Mouse (Mus musculus) MEL (cell line): ENCODE data around the gene Psmb11. TPM values are rescaled to one million over a fixed set of nuclear protein-coding genes. Genes with fewer than 3 reads are reported as not detected.

Experiments used
- DNase-seq: peaks from one replicate; pipeline ENCODE4 v3.0.0; 2011; ENCODE audit warnings: low read depth, low spot score
- H3K27ac ChIP-seq: 2 replicates; pipeline ENCODE4 v1.5.1; 2012; ENCODE audit warnings: low read depth, mild to moderate bottlenecking, control low read depth, low read length, moderate library complexity; ENCODE audit not compliant: control insufficient read depth
- H3K27me3 ChIP-seq, 2 experiments: fragments of 150-350 bp in 1 of 2; sonication (generic) in 1 of 2; 2 replicates each; pipeline ENCODE4 v1.6.1; 2012; ENCODE audit warnings: low read length in 2 of 2, mild to moderate bottlenecking in 2 of 2, improper control_type of control experiment in 1 of 2, moderate library complexity in 1 of 2; ENCODE audit not compliant: insufficient read depth in 2 of 2, control insufficient read depth in 1 of 2
- H3K36me3 ChIP-seq, 2 experiments: 2 replicates each; pipeline ENCODE4 v1.6.1; 2012 to 2014; ENCODE audit warnings: low read length in 2 of 2, improper control_type of control experiment in 1 of 2, inconsistent platforms in 1 of 2, mild to moderate bottlenecking in 1 of 2; ENCODE audit not compliant: insufficient read depth in 2 of 2, control insufficient read depth in 1 of 2
- H3K4me1 ChIP-seq, 2 experiments: fragments of 150-350 bp in 1 of 2; sonication (generic) in 1 of 2; 2 replicates each; pipeline ENCODE4 v1.6.1; 2012; ENCODE audit warnings: low read length in 2 of 2, improper control_type of control experiment in 1 of 2, mild to moderate bottlenecking in 1 of 2; ENCODE audit not compliant: insufficient read depth in 2 of 2, control insufficient read depth in 1 of 2
- H3K4me3 ChIP-seq, 2 experiments: fragments of 150-350 bp in 1 of 2; sonication (generic) in 1 of 2; 2 replicates each; pipeline ENCODE4 v1.5.1; 2012; ENCODE audit warnings: low read depth in 2 of 2, low read length in 2 of 2, mild to moderate bottlenecking in 2 of 2, moderate library complexity in 2 of 2, control low read depth in 1 of 2, improper control_type of control experiment in 1 of 2; ENCODE audit not compliant: control insufficient read depth in 1 of 2, insufficient read depth in 1 of 2
- H3K79me2 ChIP-seq: 2 replicates; pipeline ENCODE4 v1.6.1; 2012; ENCODE audit warnings: mild to moderate bottlenecking, low read length, moderate library complexity; ENCODE audit not compliant: control insufficient read depth, poor library complexity, insufficient read depth
- H3K9ac ChIP-seq: 2 replicates; pipeline ENCODE4 v1.6.1; 2012; ENCODE audit warnings: low read depth, mild to moderate bottlenecking, control low read depth, low read length, moderate library complexity; ENCODE audit not compliant: control insufficient read depth, poor library complexity, severe bottlenecking
- H3K9me3 ChIP-seq: fragments of 150-350 bp; sonication (generic); replicated peaks from 2 replicates; pipeline ENCODE4 v1.6.1; 2012; ENCODE audit warnings: mild to moderate bottlenecking, low read length, improper control_type of control experiment, moderate library complexity; ENCODE audit not compliant: insufficient read depth
- BHLHE40 ChIP-seq: IDR thresholded peaks from 2 replicates; pipeline ENCODE4 v1.6.1; 2012; ENCODE audit warnings: low read depth, mild to moderate bottlenecking, inconsistent platforms, low read length, improper control_type of control experiment, borderline replicate concordance
- CHD1 ChIP-seq: IDR thresholded peaks from 2 replicates; pipeline ENCODE4 v1.6.1; 2012; ENCODE audit warnings: low read depth, mild to moderate bottlenecking, inconsistent platforms, low read length, improper control_type of control experiment
- CHD2 ChIP-seq: IDR thresholded peaks from 2 replicates; pipeline ENCODE4 v1.6.1; 2011; ENCODE audit warnings: low read length, improper control_type of control experiment
- CTCF ChIP-seq, 3 experiments: IDR thresholded peaks in 2 of 3; conservative IDR thresholded peaks in 1 of 3; 2 replicates each; pipeline ENCODE4 v1.5.1; 2011 to 2012; ENCODE audit warnings: low read length in 3 of 3, low read depth in 2 of 3, mild to moderate bottlenecking in 2 of 3, improper control_type of control experiment in 1 of 3, inconsistent platforms in 1 of 3, mixed read lengths in 1 of 3, moderate library complexity in 1 of 3; ENCODE audit not compliant: control insufficient read depth in 1 of 3, insufficient read depth in 1 of 3, poor library complexity in 1 of 3, severe bottlenecking in 1 of 3
- E2F4 ChIP-seq: IDR thresholded peaks from 2 replicates; pipeline ENCODE4 v1.6.1; 2011; ENCODE audit warnings: low read depth, low read length, improper control_type of control experiment, borderline replicate concordance
- ETS1 ChIP-seq: IDR thresholded peaks from 2 replicates; pipeline ENCODE4 v1.6.1; 2012; ENCODE audit warnings: low read depth, mild to moderate bottlenecking, inconsistent platforms, low read length, improper control_type of control experiment, moderate library complexity
- HCFC1 ChIP-seq: IDR thresholded peaks from 2 replicates; pipeline ENCODE4 v1.6.1; 2012; ENCODE audit warnings: low read depth, mild to moderate bottlenecking, inconsistent platforms, low read length, improper control_type of control experiment, moderate library complexity
- JUND ChIP-seq: IDR thresholded peaks from 2 replicates; pipeline ENCODE4 v1.6.1; 2011; ENCODE audit warnings: low read depth, mild to moderate bottlenecking, improper control_type of control experiment, low read length
- KAT2A ChIP-seq: conservative IDR thresholded peaks from 2 replicates; pipeline ENCODE4 v1.6.1; 2012; ENCODE audit warnings: low read depth, low read length, improper control_type of control experiment, inconsistent platforms
- MAX ChIP-seq: IDR thresholded peaks from 2 replicates; pipeline ENCODE4 v1.6.1; 2011; ENCODE audit warnings: low read length, improper control_type of control experiment
- MXI1 ChIP-seq: IDR thresholded peaks from 2 replicates; pipeline ENCODE4 v1.6.1; 2011; ENCODE audit warnings: mild to moderate bottlenecking, low read depth, low read length, improper control_type of control experiment
- MYC ChIP-seq: IDR thresholded peaks from 2 replicates; pipeline ENCODE4 v1.6.1; 2011; ENCODE audit warnings: low read depth, mild to moderate bottlenecking, low read length, improper control_type of control experiment, moderate library complexity
- POLR2A ChIP-seq, 2 experiments: IDR thresholded peaks; 2 replicates each; pipeline ENCODE4 v1.6.1; 2011 to 2012; ENCODE audit warnings: low read length in 2 of 2, mild to moderate bottlenecking in 2 of 2, control low read depth in 1 of 2, improper control_type of control experiment in 1 of 2, low read depth in 1 of 2, moderate library complexity in 1 of 2; ENCODE audit not compliant: control insufficient read depth in 1 of 2, insufficient read depth in 1 of 2, poor library complexity in 1 of 2
- POLR2AphosphoS2 ChIP-seq: IDR thresholded peaks from 2 replicates; pipeline ENCODE4 v1.6.1; 2011; ENCODE audit warnings: low read length, improper control_type of control experiment
- RAD21 ChIP-seq: IDR thresholded peaks from 2 replicates; pipeline ENCODE4 v1.6.1; 2011; ENCODE audit warnings: mild to moderate bottlenecking, low read depth, low read length, improper control_type of control experiment
- SIN3A ChIP-seq: IDR thresholded peaks from 2 replicates; pipeline ENCODE4 v1.6.1; 2012; ENCODE audit warnings: low read length, improper control_type of control experiment, inconsistent platforms
- SMC3 ChIP-seq: IDR thresholded peaks from 2 replicates; pipeline ENCODE4 v1.6.1; 2011; ENCODE audit warnings: low read depth, low read length, improper control_type of control experiment
- TAL1 ChIP-seq: IDR thresholded peaks from 2 replicates; pipeline ENCODE4 v1.6.1; 2012; ENCODE audit warnings: mild to moderate bottlenecking, inconsistent platforms, low read length, moderate library complexity, mixed read lengths
- TBP ChIP-seq: IDR thresholded peaks from 2 replicates; pipeline ENCODE4 v1.8.0; 2011; ENCODE audit warnings: low read depth, low read length, improper control_type of control experiment
- TCF12 ChIP-seq: IDR thresholded peaks from 2 replicates; pipeline ENCODE4 v1.6.1; 2014; ENCODE audit warnings: low read depth, mild to moderate bottlenecking, inconsistent platforms, low read length, improper control_type of control experiment, moderate library complexity
- USF1 ChIP-seq: IDR thresholded peaks from 2 replicates; pipeline ENCODE4 v1.6.1; 2014; ENCODE audit warnings: low read depth, mild to moderate bottlenecking, inconsistent platforms, low read length, improper control_type of control experiment, moderate library complexity
- USF2 ChIP-seq, 2 experiments: IDR thresholded peaks; 2 replicates each; pipeline ENCODE4 v1.6.1; 2011 to 2012; ENCODE audit warnings: improper control_type of control experiment in 2 of 2, low read length in 2 of 2, borderline replicate concordance in 1 of 2, inconsistent platforms in 1 of 2, low read depth in 1 of 2, mild to moderate bottlenecking in 1 of 2; ENCODE audit not compliant: insufficient read depth in 1 of 2
- ZC3H11A ChIP-seq: IDR thresholded peaks from 2 replicates; pipeline ENCODE4 v1.6.1; 2012; ENCODE audit warnings: low read depth, mild to moderate bottlenecking, inconsistent platforms, low read length, improper control_type of control experiment
- ZKSCAN1 ChIP-seq: IDR thresholded peaks from 2 replicates; pipeline ENCODE4 v1.6.1; 2012; ENCODE audit warnings: low read depth, mild to moderate bottlenecking, inconsistent platforms, low read length, improper control_type of control experiment, moderate library complexity
- polyA plus RNA-seq, 2 experiments: library from polyadenylated mRNA; stranded (reverse) in 1 of 2; unstranded in 1 of 2; fragments of >175 nt in 1 of 2; fragments of >200 nt in 1 of 2; gene quantifications; 2 replicates each; pipeline versions ENCODE4 v1.2.1 to v1.2.4; 2012; ENCODE audit warnings: low replicate concordance in 2 of 2, low read depth in 1 of 2; ENCODE audit not compliant: insufficient read length in 2 of 2, insufficient read depth in 1 of 2, missing spikeins in 1 of 2
- total RNA-seq: library from RNA; depleted of rRNA; stranded (reverse); fragments of 300-350 nt; gene quantifications from 2 replicates; pipeline ENCODE4 v1.2.3, GENCODE M21; 2012

Psmb11 gene
- total and polyA plus RNA-seq, 3 experiments, result 0.06 TPM; not detected in 2

DNA sequence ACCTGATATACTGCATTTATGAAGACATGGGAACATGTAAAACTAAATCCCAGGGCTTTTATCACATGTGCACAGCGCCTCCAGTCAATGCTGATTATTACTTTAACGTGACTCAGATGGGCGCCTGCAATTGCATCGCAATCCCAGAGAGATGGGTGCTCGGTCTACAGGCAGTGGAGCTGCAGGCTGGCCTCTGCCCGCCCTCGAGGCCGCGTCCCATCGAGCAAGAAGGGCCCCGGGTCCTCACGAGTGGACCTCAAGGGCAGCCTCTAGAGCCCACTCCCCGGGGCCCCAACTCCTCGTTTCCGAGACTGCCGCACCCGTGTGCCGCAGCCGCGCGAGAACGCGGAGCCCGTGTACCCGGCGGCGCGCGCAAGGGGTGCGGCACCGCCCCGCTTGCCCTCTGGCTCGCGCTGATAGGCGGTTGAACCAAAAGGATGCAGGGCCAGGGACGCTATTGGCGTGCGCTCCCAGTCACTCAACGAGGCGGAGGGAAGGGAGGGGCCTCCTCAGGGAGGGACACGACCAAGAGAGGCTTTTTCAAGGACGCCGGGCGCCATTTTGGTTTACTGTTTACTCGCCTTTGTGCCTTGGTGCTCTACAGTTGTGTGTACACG is 18.1 kb upstream of the Psmb11 start (continued):
- TF ChIP-seq TCF12 (peak; percentile 57; the same call in 1 of the 2 replicates), SMC3 (no peak), ETS1 (peak; percentile 40; the same call in 1 of the 2 replicates), USF1 (no peak), MYC (no peak; the same call in 1 of the 2 replicates), TAL1 (peak; percentile 66), CTCF (IDR thresholded peaks at IDR 0.05 in 2 of 3, conservative IDR thresholded peaks at IDR 0.05 in 1 of 3; ENCODE audit: control insufficient read depth in 1 of 3, insufficient read depth in 1 of 3, low read depth in 2 of 3, low read length in 3 of 3, poor library complexity in 1 of 3, severe bottlenecking in 1 of 3) (peak in 1 of 3 experiments; percentile 16; a peak in 1 of 6 replicates), MAX (no peak; the same call in 1 of the 2 replicates), BHLHE40 (0 out of 2 replicates have a peak, but pooled peaks have one; percentile 46), HCFC1 (peak; percentile 74), ZKSCAN1 (no peak), KAT2A (no peak; the same call in 1 of the 2 replicates), POLR2A (IDR thresholded peaks at IDR 0.05; ENCODE audit: control insufficient read depth in 1 of 2, insufficient read depth in 1 of 2, low read depth in 1 of 2, low read length in 2 of 2, poor library complexity in 1 of 2) (peak; percentile 81 to 82), POLR2AphosphoS2 (peak; percentile 82), ZC3H11A (no peak), MXI1 (peak; percentile 82), TBP (peak; percentile 73), USF2 (IDR thresholded peaks at IDR 0.05; ENCODE audit: borderline replicate concordance in 1 of 2, insufficient read depth in 1 of 2, low read depth in 1 of 2, low read length in 2 of 2) (no peak), CHD2 (peak; percentile 74), CHD1 (no peak), JUND (no peak), SIN3A (peak; percentile 28; the same call in 1 of the 2 replicates), RAD21 (no peak), E2F4 (no peak)

DNA sequence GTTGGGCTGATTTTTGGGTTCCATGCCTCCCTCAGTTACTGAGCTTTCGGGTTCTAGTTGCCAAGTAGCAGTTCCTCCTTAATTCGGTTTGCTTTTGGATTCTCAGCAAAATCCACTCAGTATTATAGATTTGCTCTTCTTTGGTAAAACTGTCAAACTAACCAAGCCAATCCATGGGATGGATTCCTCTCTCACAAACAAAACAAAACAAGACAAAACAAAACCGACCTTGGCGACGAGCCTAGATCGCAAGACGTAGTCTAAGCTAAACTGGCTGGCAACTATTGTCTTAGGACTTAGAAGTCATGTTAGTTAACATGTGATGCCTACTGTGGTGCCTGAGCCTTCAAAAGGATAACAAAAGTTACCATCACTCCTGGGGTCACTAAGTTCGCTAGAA is 17.5 kb upstream of the Psmb11 start:
- Histone ChIP-seq H3K4me1 (peaks cover 7 to 25% of the 10 kb centered on the region in 2 experiments), H3K27ac (peak overlapping the region; percentile 83), H3K9me3 (no peaks in the 10 kb centered on the region), H3K9ac (peak overlapping the region; percentile 62), H3K27me3 (no peaks in the 10 kb centered on the region), H3K79me2 (peaks cover 3% of the 10 kb centered on the region; the same call in 1 of the 2 replicates), H3K4me3 (peak overlapping the region; percentile 47 to 50), H3K36me3 (peaks cover 0 to 27% of the 10 kb centered on the region in 2 experiments; a peak in 2 of 4 replicates)
- DNase-seq, result no peak
- TF ChIP-seq RAD21, result no peak
- peak; percentile 56; the same call in 1 of the 2 replicates for TF ChIP-seq CHD1
- no peak for TF ChIP-seq BHLHE40
- no peak for TF ChIP-seq CTCF (IDR thresholded peaks at IDR 0.05 in 2 of 3, conservative IDR thresholded peaks at IDR 0.05 in 1 of 3; ENCODE audit: control insufficient read depth in 1 of 3, insufficient read depth in 1 of 3, low read depth in 2 of 3, low read length in 3 of 3, poor library complexity in 1 of 3, severe bottlenecking in 1 of 3)
- no peak for TF ChIP-seq ZC3H11A
- no peak for TF ChIP-seq SIN3A
